Mouse (Mus musculus) embryonic fibroblast, embryonic 13.5 days (primary cell): ENCODE measurements at regions not wholly inside any gene's neighbourhood (a gene's known extent, or its start where the extent isn't known, plus 50 kb on each side); places are given as distances from the start of the nearest gene placed in this dataset.

Experiments used
- CTCF ChIP-seq: IDR thresholded peaks from 2 replicates; pipeline ENCODE4 v1.5.1; 2011; ENCODE audit warnings: mild to moderate bottlenecking, control low read depth, low read length, moderate library complexity, borderline replicate concordance; ENCODE audit not compliant: insufficient read depth
- POLR2A ChIP-seq: IDR thresholded peaks from 2 replicates; pipeline ENCODE4 v1.6.1; 2011; ENCODE audit warnings: low read depth, mild to moderate bottlenecking, control low read depth, low read length, moderate library complexity

- TF ChIP-seq CTCF (no peak), POLR2A (no peak)
Measured at GRCm38 (mm10) chr13:57255920-57256319, 360.1 kb upstream of the Trpc7 start.
